Mouse (Mus musculus) heart, adult 2 months (tissue): Measurements from ENCODE around the gene Cfap299.

Source experiments
- CTCF ChIP-seq: fragments of 200-600 bp; IDR thresholded peaks from 2 replicates; pipeline ENCODE4 v1.8.1; 2022; ENCODE audit warnings: antibody characterized with exemption, mild to moderate bottlenecking, moderate library complexity
- EP300 ChIP-seq: fragments of 200-500 bp; IDR thresholded peaks from 2 replicates; pipeline ENCODE4 v1.6.1; 2011; ENCODE audit warnings: low read depth, low read length, control low read depth; ENCODE audit not compliant: insufficient read depth

DNA sequence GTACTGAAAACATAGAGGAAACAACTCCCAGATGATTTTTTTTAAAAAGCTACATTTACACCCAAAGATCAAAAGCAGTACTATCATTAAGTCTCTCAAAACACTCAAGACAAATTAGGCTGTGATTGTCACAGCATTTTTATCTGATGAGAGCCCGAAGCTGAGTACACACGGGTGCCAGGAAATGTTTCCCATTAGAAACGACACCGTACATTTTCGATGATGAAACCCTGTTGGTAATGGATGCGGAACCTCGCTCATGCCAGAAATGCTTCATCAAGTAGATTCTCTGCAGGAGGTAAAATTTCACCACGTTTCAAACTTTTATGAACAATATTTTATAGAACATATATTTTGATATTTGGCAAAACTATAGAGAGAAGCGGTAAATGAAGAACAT lies 233.7 kb downstream of the Cfap299 start:
- TF ChIP-seq CTCF (no peak), EP300 (no peak)
